Mouse (Mus musculus): ENCODE data around the gene Nusap1.

- TF ChIP-seq POLR2A (IDR thresholded peaks at IDR 0.05; ENCODE audit: insufficient read depth, low read depth, low read length) (no peak), CTCF (IDR thresholded peaks at IDR 0.05; ENCODE audit: insufficient read depth, low read depth, low read length) (no peak)
Observed at GRCm38 (mm10) chr2:119641214-119641912, 23.3 kb downstream of the Nusap1 start.

Data from olfactory bulb, adult 2 months (tissue).